Mouse (Mus musculus) embryonic fibroblast, embryonic 13.5 days (primary cell): ENCODE measurements around the gene Psmd12.

Source experiments
- CTCF ChIP-seq: IDR thresholded peaks from 2 replicates; pipeline ENCODE4 v1.5.1; 2011; ENCODE audit warnings: mild to moderate bottlenecking, control low read depth, low read length, moderate library complexity, borderline replicate concordance; ENCODE audit not compliant: insufficient read depth
- POLR2A ChIP-seq: IDR thresholded peaks from 2 replicates; pipeline ENCODE4 v1.6.1; 2011; ENCODE audit warnings: low read depth, mild to moderate bottlenecking, control low read depth, low read length, moderate library complexity

DNA sequence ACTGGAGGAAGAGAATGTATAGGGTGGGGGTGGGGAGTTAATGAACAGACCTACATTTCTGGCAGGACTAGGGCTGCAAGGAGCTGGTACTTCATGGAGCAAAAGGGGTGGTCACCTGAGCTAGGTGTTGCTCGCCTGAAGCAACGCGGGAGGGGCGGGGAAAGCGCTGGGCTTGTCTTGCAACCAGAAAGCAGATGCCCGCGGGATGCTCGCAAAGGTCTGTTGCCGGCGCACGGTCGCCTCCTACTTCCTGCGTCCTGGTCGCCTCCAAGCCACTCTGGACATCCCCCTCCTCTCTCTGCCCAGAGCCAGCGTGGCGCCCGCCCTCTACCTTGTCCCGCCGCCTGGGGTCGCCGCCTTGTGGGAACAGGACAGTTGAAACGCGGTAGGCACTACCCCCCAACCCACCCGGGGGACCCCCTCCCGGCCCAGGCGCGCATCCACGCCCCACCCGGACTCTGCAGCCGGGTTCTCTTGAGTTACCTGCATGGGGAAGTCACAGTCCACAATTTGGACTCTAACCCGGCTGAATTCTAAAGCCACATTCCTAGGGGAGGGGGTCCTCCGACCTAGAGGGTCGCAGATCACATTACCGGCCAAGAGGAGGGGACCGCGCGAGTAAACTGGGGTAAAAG is 67.5 kb downstream of the Psmd12 start:
- no peak for TF ChIP-seq CTCF
- 0 out of 2 replicates have a peak, but pooled peaks have one; percentile 20 for TF ChIP-seq POLR2A
